Mouse (Mus musculus) forebrain, embryonic 10.5 days (tissue): ENCODE data around the gene Gucy1b2. TPM values are rescaled to one million over a fixed set of nuclear protein-coding genes. Genes with fewer than 3 reads are reported as not detected.

Source experiments
- DNase-seq: peaks from one replicate; pipeline ENCODE4 v3.0.0-alpha.2; 2017; ENCODE audit warnings: low spot score; ENCODE audit errors: extremely low spot score
- H3K27ac ChIP-seq: fragments of 300-500 bp; sonication (generic); 2 replicates; pipeline ENCODE4 v1.5.1; 2016; ENCODE audit warnings: mild to moderate bottlenecking
- H3K27me3 ChIP-seq: fragments of 300-500 bp; sonication (generic); 2 replicates; pipeline ENCODE4 v1.6.1; 2016; ENCODE audit warnings: mild to moderate bottlenecking; ENCODE audit not compliant: poor library complexity, severe bottlenecking
- H3K36me3 ChIP-seq: fragments of 300-500 bp; sonication (generic); replicated peaks from 2 replicates; pipeline ENCODE4 v1.6.1; 2016; ENCODE audit warnings: mild to moderate bottlenecking, moderate library complexity
- H3K4me1 ChIP-seq: fragments of 300-500 bp; sonication (generic); 2 replicates; pipeline ENCODE4 v1.6.1; 2016
- H3K4me3 ChIP-seq: fragments of 300-500 bp; sonication (generic); 2 replicates; pipeline ENCODE4 v1.5.1; 2016; ENCODE audit warnings: mild to moderate bottlenecking, moderate library complexity
- H3K9me3 ChIP-seq: fragments of 300-500 bp; sonication (generic); 2 replicates; pipeline ENCODE4 v1.6.1; 2016; ENCODE audit warnings: mild to moderate bottlenecking, moderate library complexity
- WGBS: fragments of 180-500 bp; shearing (Covaris S2); methylation state at CpG from one replicate; pipeline ENCODE4 v1.1.7; 2016; 5-methylcytosine and 5-hydroxymethylcytosine counted together
- polyA plus RNA-seq: library from polyadenylated mRNA; unstranded; fragments of >200 nt; fragmentation: Nextera tagmentation; extraction: Ambion mirVana; gene quantifications from 2 replicates; pipeline ENCODE4 v1.2.1, GENCODE M21; 2016

The Gucy1b2 gene
- polyA plus RNA-seq, 1 experiment from 2014 or later: 0.06 TPM

- Histone ChIP-seq H3K27ac (no peak overlapping the region), H3K36me3 (no peaks in the 10 kb centered on the region), H3K4me1 (peaks cover 12% of the 10 kb centered on the region), H3K27me3 (peaks cover 14% of the 10 kb centered on the region; the same call in 1 of the 2 replicates), H3K4me3 (no peak overlapping the region), H3K9me3 (0 out of 2 replicates have a peak, but pooled peaks cover 3% of the 10 kb centered on the region)
- WGBS: 71% methylated on average over 11 of the region's 11 CpGs
- no peak for DNase-seq
Measured at GRCm38 (mm10) chr14:62459541-62459940, 3.5 kb upstream of the Gucy1b2 start.

DNA sequence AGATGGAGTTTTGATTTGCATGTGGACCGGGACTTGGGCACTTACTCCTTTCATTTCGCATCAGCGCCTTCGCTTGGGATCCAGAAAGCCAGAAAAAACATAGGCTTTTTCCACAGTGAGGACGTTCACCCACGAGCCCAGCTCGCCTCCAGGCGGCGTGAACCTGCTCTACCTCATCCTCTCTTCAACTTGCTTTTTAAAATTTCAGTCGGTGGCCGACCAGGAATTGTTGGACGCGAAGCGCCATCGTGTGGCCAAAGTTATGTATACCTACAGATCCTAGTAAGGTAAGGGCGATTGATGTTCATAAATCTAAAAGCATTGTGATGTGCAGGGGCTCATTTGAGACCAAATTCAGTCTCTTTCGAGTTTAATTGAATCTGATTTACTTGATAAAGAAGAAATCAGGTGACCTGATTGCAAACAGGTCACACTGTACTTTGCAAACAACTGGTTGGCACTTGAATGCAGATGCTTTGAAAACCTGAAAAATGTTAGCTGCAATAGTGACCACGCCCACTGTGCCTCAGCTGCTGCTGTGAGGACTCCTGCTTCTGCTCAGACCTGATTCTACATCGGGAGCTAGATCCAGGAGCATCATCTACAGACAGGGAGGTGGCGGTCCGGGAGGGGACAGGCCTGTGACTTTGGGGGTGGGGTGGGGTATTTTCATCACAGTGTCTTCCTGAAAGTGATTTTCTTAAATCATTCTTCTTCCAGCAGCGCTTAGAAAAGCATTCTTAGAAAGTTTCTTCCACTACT lies 1.5 kb upstream of the Gucy1b2 start:
- DNase-seq: peak; percentile 83
- 21% methylated on average over 22 of the region's 22 CpGs for WGBS
- Histone ChIP-seq H3K4me3 (no peak overlapping the region; the same call in 1 of the 2 replicates), H3K27me3 (no peaks in the 10 kb centered on the region), H3K27ac (no peak overlapping the region), H3K4me1 (peaks cover 8% of the 10 kb centered on the region; the same call in 1 of the 2 replicates), H3K36me3 (no peaks in the 10 kb centered on the region), H3K9me3 (0 out of 2 replicates have a peak, but pooled peaks cover 3% of the 10 kb centered on the region)

- DNase-seq: no peak
- Histone ChIP-seq H3K4me3 (no peak overlapping the region), H3K27ac (no peak overlapping the region), H3K36me3 (no peaks in the 10 kb centered on the region), H3K27me3 (no peaks in the 10 kb centered on the region), H3K4me1 (peaks cover 8% of the 10 kb centered on the region; the same call in 1 of the 2 replicates), H3K9me3 (no peaks in the 10 kb centered on the region)
- WGBS: 87% methylated on average over 5 of the region's 5 CpGs
Measured at GRCm38 (mm10) chr14:62455570-62455879, 564 bp downstream of the Gucy1b2 start.

GRCm38 (mm10) chr14:62454760-62455569 lies 1.1 kb downstream of the Gucy1b2 start:
- H3K27ac ChIP-seq: no peak overlapping the region
- no peaks in the 10 kb centered on the region for H3K36me3 ChIP-seq
- peaks cover 8% of the 10 kb centered on the region; the same call in 1 of the 2 replicates for H3K4me1 ChIP-seq
- WGBS: 77% methylated on average over 9 of the region's 9 CpGs
- H3K4me3 ChIP-seq: no peak overlapping the region
- DNase-seq: no peak
- H3K27me3 ChIP-seq: no peaks in the 10 kb centered on the region
- no peaks in the 10 kb centered on the region for H3K9me3 ChIP-seq

- H3K9me3 ChIP-seq: no peaks in the 10 kb centered on the region
- 84% methylated on average over 3 of the region's 3 CpGs for WGBS
- no peak for DNase-seq
- H3K27ac ChIP-seq: no peak overlapping the region
- peaks cover 8% of the 10 kb centered on the region; the same call in 1 of the 2 replicates for H3K4me1 ChIP-seq
- no peaks in the 10 kb centered on the region for H3K27me3 ChIP-seq
- no peak overlapping the region for H3K4me3 ChIP-seq
- no peaks in the 10 kb centered on the region for H3K36me3 ChIP-seq
Measured at GRCm38 (mm10) chr14:62454136-62454535, 2.0 kb downstream of the Gucy1b2 start.

GRCm38 (mm10) chr14:62453276-62453675 lies 2.8 kb downstream of the Gucy1b2 start:
- no peaks in the 10 kb centered on the region for H3K36me3 ChIP-seq
- no peak for DNase-seq
- H3K4me1 ChIP-seq: peaks cover 8% of the 10 kb centered on the region; the same call in 1 of the 2 replicates
- no peak overlapping the region for H3K4me3 ChIP-seq
- 87% methylated on average over 11 of the region's 11 CpGs for WGBS
- no peaks in the 10 kb centered on the region for H3K9me3 ChIP-seq
- H3K27ac ChIP-seq: no peak overlapping the region
- H3K27me3 ChIP-seq: no peaks in the 10 kb centered on the region

- Histone ChIP-seq H3K27ac (no peak overlapping the region), H3K36me3 (no peaks in the 10 kb centered on the region), H3K27me3 (no peaks in the 10 kb centered on the region), H3K4me1 (peaks cover 10% of the 10 kb centered on the region; the same call in 1 of the 2 replicates), H3K9me3 (no peaks in the 10 kb centered on the region), H3K4me3 (no peak overlapping the region)
- no peak for DNase-seq
- 79% methylated on average over 1 of the region's 1 CpGs for WGBS
Measured at GRCm38 (mm10) chr14:62450706-62451105, 5.4 kb downstream of the Gucy1b2 start.

- Histone ChIP-seq H3K9me3 (no peaks in the 10 kb centered on the region), H3K36me3 (no peaks in the 10 kb centered on the region), H3K4me3 (no peak overlapping the region), H3K4me1 (peaks cover 8% of the 10 kb centered on the region; the same call in 1 of the 2 replicates), H3K27me3 (no peaks in the 10 kb centered on the region), H3K27ac (no peak overlapping the region)
- WGBS: 80% methylated on average over 3 of the region's 3 CpGs
- DNase-seq: no peak
Measured at GRCm38 (mm10) chr14:62447214-62447548, 8.9 kb downstream of the Gucy1b2 start.

DNA sequence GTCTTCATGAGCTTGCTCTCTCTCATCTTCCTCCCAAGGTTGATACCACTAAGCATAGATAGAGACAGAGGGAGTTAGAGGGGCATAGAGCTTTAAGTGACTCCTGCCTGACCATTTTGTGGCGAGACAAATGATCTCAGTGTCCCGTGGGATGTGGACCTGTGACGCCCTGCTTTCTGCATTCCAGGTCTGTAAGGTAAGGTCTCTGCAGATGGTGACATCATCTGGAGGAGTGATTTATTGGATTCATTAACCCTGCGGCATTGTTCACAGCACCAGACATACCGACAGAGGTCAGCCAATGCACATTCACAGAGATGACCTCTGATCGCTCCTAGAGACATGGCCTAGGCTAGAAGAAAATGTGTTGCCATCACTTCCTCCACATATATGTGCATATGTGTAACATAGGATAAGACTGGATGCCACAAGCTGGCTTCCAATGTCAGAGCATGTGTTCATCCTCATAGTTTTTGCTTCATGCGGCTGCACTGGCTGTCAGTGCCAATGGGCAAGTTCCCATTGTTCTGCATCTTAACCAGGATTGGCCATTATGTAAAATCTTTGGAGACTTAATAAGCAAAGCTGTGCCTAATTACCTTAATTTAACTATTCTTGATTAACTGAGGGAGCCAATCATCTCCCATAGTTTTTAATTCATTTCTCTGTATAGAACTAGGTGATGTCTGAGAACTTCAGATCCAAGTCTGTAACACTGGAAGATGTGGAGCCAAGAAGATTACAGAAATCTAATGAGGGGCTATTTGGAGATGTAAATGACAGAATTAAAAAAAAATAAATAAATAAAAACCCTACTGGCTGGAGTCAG lies 9.5 kb downstream of the Gucy1b2 start:
- no peak for DNase-seq
- H3K9me3 ChIP-seq: no peaks in the 10 kb centered on the region
- H3K4me1 ChIP-seq: peaks cover 8% of the 10 kb centered on the region; the same call in 1 of the 2 replicates
- H3K27me3 ChIP-seq: no peaks in the 10 kb centered on the region
- WGBS: 84% methylated on average over 7 of the region's 7 CpGs
- no peaks in the 10 kb centered on the region for H3K36me3 ChIP-seq
- H3K27ac ChIP-seq: no peak overlapping the region
- H3K4me3 ChIP-seq: no peak overlapping the region

GRCm38 (mm10) chr14:62443840-62444430 lies 12.2 kb downstream of the Gucy1b2 start:
- Histone ChIP-seq H3K27me3 (no peaks in the 10 kb centered on the region), H3K9me3 (no peaks in the 10 kb centered on the region), H3K36me3 (no peaks in the 10 kb centered on the region), H3K4me3 (no peak overlapping the region), H3K27ac (no peak overlapping the region), H3K4me1 (peaks cover 8% of the 10 kb centered on the region; the same call in 1 of the 2 replicates)
- no peak for DNase-seq
- WGBS: 87% methylated on average over 6 of the region's 6 CpGs

DNA sequence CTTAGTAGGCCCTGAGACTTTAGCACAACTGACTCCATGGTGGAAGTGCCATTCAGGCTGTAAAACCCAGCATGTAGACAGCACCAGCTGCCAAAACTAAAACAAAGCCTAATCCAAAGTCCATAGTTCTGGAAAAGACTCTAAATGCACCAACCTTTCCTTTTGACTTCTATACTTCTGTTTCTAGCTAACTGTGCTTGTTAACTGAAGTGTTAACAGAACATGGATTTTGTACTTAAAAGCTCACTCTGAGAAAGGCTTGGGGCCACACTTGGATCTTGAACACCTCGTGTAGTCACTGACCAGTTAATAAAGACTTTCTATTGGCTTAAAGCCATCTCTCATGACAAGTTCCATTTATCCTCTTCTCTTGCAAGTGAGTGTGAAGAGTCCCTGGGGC lies 13.1 kb downstream of the Gucy1b2 start:
- WGBS: 85% methylated on average over 1 of the region's 1 CpGs
- Histone ChIP-seq H3K27me3 (no peaks in the 10 kb centered on the region), H3K27ac (no peak overlapping the region), H3K4me3 (no peak overlapping the region), H3K36me3 (no peaks in the 10 kb centered on the region), H3K9me3 (no peaks in the 10 kb centered on the region), H3K4me1 (peaks cover 8% of the 10 kb centered on the region; the same call in 1 of the 2 replicates)
- DNase-seq: no peak

DNA sequence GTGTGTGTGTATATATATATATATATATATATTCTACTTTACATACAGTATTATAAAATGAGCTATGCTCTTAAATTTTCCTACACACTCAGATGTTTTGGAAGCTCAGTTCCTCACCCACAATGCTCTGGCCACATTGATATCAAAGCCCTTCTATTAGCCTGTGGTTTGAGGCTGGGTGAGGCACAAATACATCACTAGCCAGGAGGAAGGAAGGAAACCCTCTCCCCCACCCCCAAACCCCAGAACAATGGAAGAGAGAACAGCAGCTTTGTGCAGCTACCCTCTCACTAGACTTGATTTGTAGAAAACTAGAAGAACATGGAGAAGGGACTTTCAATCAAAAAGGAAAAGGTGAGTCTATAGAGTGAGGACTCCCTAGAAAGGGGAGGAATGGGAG lies 16.1 kb downstream of the Gucy1b2 start:
- no peaks in the 10 kb centered on the region for H3K36me3 ChIP-seq
- no peaks in the 10 kb centered on the region for H3K9me3 ChIP-seq
- H3K4me3 ChIP-seq: no peak overlapping the region
- no peak overlapping the region for H3K27ac ChIP-seq
- no peaks in the 10 kb centered on the region for H3K4me1 ChIP-seq
- no peaks in the 10 kb centered on the region for H3K27me3 ChIP-seq
- DNase-seq: no peak
